Mouse (Mus musculus) urinary bladder, postnatal 36 days (tissue): ENCODE measurements around the gene Chdh.

Source experiments
- DNase-seq, 2 experiments: peaks; one replicate each; pipeline ENCODE4 v3.0.0; 2022; ENCODE audit warnings: low spot score in 2 of 2, mixed read lengths in 1 of 2

Gene Chdh

DNA sequence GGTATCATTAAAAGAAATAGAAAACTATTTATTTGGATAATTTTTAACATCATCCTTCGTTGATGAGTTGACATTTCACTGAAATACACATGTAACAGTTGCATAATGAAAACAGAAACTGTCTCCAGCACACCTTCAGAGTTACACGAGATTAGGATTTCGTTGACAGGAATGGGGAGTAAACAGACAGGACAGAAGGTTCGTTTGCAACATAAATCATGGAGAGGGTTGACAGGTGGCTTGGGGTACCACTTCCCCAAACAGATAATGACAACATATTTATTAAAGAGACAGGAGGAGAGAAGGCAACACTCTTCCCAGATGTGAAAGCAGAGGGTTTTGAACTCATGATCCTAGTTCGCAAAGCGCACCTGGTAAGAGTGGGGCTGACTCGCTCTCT is 46.1 kb downstream of the Chdh start:
- DNase-seq = no peak

DNA sequence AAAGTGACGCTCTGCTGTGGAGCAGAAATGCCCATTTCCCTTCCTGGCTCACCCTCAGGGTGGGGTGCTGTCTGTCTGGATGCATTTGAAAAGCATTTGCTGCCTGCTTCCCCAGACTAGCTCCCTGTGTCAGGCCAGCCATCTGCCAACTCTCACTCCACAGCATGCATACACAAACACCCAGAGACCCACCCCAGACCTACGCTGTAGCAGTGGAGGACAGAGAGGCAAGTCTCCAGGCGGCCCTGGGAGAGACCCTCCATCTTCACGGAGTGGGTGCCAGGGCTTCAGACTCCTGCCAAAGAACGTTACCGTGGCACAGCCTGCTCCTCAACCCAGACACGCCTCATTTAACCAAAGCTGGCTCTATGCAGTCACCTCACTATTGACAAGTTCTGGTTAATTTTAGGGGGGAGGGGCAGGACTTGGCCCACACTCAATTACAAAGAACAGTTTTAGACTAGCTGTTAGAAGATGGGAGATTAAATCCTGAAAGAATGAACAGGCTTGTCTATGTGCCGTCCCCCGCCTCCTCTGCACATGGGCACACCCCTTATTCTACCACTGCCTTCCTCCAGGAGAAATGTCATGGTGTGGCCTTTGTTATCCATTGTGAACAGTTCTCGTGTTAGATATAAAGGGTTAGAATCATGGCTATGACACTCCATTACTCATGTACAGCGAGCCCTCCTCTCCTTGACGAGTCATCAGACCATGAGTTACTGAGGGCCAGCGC is 47.4 kb downstream of the Chdh start:
- DNase-seq = no peak

DNA sequence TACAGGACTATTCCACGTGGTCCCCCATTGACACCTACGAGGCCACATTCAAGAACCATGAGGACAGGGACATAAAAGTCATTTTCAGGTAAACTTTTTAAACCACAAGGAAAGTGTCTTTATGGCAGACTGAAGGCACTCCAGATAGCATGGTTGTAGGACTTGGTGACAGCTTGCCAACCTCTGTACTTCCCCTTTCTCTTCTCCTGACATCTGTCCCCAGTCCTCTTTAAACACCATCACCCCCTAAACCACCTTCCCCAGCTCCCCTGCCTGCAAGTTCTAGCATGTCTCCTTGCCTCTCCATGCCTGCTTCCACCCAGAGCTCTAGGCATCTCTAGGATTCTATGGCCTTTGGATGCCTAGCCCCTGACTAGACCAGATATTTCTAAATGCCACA is 56.0 kb downstream of the Chdh start:
- no peak for DNase-seq

DNA sequence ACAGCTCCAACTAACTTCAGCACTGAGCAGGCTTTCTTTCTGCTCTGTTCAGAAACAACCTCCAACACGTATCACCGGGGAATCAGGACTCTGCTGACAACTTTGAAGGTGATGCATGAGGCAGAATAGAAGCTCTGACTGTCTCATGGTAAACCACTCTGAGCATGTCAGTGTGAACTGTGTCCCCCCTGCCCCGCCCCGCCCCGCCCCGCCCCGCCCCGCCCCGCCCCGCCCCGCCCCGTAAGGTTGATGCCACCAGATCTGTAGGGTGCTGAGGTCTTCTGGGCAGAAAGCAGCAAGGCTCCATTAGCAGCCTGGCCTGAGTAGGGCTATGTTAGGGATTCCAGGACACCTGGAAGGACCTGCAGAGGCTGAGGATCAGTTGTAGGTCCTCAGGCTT is 57.9 kb downstream of the Chdh start:
- no peak for DNase-seq

DNA sequence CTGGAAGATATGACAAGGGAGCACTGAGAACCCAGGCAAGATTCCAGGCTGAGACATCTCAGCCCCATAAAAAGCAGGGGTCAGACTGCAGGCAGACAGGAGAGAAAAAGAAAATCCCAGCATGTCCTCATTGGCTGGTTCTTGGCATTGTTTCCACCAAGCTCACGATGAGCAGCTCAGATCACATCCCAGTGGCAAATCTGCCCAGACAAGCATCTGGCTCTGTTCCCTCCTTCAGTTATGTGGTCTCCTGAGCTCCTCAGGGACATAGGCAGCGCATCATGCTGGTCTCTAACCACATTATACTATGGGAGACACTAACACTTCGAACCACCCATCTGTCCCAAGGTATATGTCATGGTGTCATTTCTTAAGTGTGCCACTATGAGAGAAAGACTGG is 59.7 kb downstream of the Chdh start:
- no peak for DNase-seq

DNA sequence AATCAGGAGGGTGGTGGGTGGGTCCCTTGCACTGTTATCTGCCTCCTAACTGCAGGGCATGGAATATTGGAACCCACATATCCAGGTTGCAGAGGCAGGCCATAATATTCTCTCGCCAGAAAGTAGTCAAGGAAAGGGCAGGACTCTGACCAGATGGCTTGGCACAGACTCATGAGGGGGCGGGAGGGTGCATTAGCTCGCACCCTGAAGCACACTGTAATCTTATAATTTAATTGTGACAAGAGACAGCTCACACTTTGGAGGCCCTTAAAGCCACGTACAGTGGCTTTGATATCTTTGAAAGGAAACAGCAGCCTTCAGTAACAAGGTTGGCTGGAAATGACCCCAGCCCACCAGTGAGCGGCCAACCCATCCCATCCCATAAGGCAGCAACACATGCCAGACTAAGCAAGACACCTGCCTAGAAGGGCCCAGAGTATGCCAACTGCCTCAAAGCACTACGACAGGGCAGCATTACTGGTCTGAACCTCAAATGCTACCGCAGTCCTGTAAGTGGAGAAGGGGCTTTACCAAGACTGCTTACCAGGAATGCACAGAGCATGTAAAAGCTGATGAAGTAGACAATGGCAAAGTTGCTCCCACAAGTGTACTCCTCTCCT is 66.6 kb downstream of the Chdh start:
- no peak for DNase-seq

DNA sequence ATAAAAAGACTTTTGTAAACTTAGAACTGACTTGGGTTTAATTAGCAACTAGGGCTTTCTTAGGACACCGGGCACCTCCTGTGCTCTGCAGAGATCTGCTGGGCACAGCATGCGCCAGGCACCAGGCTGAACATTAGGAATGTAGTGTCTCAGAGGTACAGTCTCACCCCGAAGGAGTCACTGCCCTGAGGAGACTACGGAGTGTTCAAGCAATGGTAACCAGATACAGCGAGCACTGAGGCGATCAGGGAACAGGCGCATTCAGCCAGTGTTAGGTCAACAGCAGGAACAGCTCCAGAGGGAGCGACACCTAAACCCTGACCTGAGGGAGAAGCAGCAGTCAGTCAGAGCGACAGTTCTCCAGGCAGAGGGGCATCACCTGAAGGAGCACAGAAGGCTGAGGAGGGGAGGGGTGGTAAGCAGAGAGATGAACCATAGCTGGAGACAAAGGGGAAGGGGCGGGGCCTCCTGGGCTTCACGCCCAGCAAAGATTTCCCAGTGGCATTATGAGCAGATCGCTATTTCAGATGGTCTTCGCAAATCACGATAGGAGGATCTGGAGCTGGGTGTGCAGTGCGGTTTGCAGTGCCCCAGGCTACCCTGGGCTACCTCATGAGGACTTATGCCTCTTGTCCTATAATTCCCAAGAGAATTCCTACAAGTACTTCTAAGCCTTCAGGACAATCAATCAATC is 69.4 kb downstream of the Chdh start:
- no peak for DNase-seq

DNA sequence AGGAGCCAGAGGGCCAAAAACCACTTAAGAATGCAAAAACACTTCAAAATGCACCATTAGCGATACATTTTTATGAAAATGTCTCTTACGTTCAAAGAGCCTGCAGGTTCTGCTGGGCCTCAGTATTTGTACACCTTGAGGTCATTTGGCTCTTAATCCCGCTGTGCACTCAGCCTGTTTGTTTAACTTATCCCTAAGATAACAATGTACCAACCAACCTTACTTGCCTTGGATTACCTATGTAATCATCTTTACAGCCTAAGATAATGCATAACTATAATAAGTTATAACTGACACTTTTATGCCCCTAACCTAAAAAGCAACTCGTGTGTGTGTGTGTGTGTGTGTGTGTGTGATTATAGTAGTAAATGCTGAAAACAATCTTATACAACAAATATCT is 70.9 kb downstream of the Chdh start:
- no peak for DNase-seq
